Mouse (Mus musculus) stomach, postnatal 0 days (tissue): ENCODE measurements around the gene Galnt10.

Source experiments
- CTCF ChIP-seq: IDR thresholded peaks from 2 replicates; pipeline ENCODE4 v1.5.1; 2016; ENCODE audit warnings: antibody characterized with exemption, low read depth, mild to moderate bottlenecking, moderate library complexity
- EP300 ChIP-seq: optimal IDR thresholded peaks from 2 replicates; pipeline ENCODE3; 2016; ENCODE audit warnings: antibody characterized with exemption

GRCm38 (mm10) chr11:57647446-57647845 lies 2.2 kb downstream of the Galnt10 start:
- TF ChIP-seq EP300: no peak
- TF ChIP-seq CTCF: no peak
